Mouse (Mus musculus): ENCODE measurements around the gene Cyp26b1.
"Not testable (repeated sequence)": the region's sequence is repeated elsewhere in the genome, so short reads cannot be mapped to it uniquely, and the experiment has no call there.

Cyp26b1 gene

GRCm38 (mm10) chr6:84593693-84594092, at the start of gene Cyp26b1:
Gene Cyp26b1 (minus strand): TSS chr6:84593908.
- DNase-seq (ENCODE audit: low spot score in 2 of 2), result no peak

DNA sequence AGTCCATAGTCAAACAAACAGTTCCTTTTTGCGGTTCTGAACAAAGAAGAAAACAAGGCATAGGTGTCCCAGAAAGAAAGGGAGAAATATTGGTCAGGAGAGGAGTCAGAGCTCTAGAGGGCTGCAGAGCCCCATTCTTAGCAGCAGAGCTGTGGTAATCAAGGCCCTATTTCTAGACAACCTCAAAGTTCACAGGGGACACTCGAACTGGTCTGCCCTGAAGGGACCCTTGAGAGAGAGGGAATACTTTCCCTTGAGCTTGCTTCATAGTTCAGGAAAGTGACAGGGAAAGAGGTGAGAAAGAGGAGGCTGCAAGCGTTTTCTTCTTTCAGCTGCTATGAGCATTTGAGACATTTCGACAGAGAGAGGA, 47.3 kb upstream of the Cyp26b1 start:
- DNase-seq (ENCODE audit: low spot score in 2 of 2), result no peak

DNA sequence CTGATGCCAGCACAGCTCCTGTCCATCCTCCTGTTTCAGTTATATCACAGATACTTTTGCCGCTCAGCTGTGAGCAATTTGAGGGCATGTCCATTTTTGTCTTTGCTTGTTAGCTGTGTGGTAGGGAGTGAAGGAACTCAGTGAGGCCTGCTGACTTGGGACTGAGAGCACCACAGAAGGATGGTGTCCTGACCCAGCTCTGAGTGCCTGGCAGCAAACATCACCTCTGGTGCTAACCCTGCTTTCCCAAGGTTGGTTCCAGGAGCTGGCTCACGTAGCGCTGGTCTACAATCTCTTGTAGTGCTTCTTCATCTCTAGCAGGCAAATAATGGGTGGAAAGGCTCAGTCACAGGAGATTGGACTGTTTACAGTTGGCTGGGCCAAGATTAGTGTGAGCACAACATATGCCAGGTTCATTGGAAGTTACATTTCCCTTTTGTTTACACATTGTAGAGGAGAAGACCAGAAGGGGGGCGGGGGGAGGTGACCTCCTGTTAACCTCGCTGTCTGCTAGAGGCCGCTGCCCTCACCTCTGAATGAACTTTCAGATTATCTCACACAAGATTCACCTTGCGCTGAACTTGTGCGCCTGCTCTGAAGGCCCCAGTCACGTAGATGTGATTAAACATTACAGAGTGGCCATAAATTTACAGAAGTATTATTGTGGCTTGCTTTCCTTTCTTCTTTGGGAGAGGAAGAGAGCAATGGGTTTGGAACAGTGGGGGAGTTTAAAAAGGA, 46.8 kb upstream of the Cyp26b1 start:
- DNase-seq (ENCODE audit: low spot score in 2 of 2), result no peak

GRCm38 (mm10) chr6:84638206-84638605, 44.5 kb upstream of the Cyp26b1 start:
- DNase-seq (ENCODE audit: low spot score in 2 of 2), result no peak

GRCm38 (mm10) chr6:84631588-84631987, 37.9 kb upstream of the Cyp26b1 start:
- no peak for DNase-seq (ENCODE audit: low spot score in 2 of 2)

GRCm38 (mm10) chr6:84630276-84630675, 36.6 kb upstream of the Cyp26b1 start:
- no peak for DNase-seq (ENCODE audit: low spot score in 2 of 2)

DNA sequence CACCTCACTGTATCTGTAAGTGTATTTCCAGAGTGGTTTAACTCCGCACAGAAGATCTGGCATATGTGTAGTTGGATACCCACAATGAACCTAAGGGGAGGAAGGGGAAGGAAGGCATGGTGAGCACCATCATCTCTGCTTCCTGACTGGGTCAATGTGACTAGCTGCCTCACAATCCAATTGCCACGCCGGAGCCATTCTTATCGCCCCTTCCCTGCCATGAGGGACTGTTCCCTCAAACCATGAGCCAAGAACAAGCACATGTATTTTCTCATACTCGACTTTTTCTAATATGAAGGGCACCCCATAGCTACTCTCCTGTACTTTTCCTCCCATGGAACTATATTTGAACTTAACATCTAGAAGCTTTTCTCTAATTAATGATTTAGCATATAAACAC, 35.1 kb upstream of the Cyp26b1 start:
- DNase-seq (ENCODE audit: low spot score in 2 of 2), result no peak

GRCm38 (mm10) chr6:84626398-84626797, 32.7 kb upstream of the Cyp26b1 start:
- no peak for DNase-seq (ENCODE audit: low spot score in 2 of 2)

- DNase-seq (ENCODE audit: low spot score in 2 of 2), result no peak
These were observed 25.5 kb upstream of the Cyp26b1 start for GRCm38 (mm10) chr6:84619166-84619565.

DNA sequence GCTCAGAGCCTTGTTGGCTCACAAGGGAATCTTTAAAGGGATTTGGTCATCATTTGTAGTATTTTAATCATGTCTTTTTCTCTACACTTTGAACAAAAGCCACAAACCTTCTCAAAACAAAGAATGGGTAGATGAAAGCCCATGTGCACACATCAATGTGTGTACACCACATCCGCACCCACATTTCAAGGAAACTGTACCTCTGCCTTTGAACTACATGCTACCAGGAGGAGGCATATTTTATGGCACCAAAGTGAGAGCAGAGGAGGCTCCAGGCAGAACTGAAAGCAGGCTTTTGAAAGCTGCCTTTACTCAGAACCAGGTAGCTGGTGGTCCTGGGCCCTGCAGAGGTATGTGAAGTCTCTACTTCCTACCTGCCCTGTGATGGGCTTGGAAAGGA, 23.3 kb upstream of the Cyp26b1 start:
- DNase-seq (ENCODE audit: low spot score in 2 of 2), result peak; percentile 7 to 12

- DNase-seq (ENCODE audit: low spot score in 2 of 2), result no peak
These were observed 22.9 kb upstream of the Cyp26b1 start for GRCm38 (mm10) chr6:84616586-84616985.

GRCm38 (mm10) chr6:84613561-84613960, 19.9 kb upstream of the Cyp26b1 start:
- no peak for DNase-seq (ENCODE audit: low spot score in 2 of 2)

DNA sequence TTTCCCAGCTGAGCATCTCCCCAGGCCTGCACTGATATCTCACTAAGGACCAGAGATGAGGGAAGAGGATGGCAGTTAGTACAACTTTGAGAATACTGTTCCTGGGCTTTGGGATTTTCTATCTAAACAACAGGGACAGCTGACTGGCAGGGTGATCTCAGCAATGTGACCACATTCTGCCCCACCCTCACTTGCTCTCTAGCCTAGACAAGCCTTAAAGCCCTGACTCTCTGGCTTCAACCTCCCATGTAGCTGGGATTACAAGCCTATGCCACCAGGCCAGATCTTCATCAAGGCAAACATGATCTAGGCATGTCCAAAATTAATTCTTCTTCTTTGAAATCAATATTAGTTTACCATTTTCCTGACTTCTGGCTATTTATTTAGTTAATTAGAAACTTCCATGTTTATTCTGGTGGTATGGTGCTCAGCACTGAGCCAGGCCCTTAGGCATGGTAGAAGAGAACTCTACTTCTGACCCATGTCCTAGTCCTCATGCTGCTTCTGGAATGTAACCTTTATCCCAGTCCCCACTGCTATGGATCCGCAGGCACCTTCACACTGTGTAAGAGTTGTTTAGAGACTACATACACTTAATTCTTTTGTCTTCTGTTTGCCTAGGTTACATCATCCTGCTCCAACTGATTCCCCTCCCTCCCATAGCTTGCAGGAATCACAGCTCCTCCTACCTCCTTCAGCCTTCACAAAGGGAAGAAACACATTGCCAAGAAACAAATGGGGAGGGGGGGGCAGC, 7.6 kb upstream of the Cyp26b1 start:
- no peak for DNase-seq (ENCODE audit: low spot score in 2 of 2)

DNA sequence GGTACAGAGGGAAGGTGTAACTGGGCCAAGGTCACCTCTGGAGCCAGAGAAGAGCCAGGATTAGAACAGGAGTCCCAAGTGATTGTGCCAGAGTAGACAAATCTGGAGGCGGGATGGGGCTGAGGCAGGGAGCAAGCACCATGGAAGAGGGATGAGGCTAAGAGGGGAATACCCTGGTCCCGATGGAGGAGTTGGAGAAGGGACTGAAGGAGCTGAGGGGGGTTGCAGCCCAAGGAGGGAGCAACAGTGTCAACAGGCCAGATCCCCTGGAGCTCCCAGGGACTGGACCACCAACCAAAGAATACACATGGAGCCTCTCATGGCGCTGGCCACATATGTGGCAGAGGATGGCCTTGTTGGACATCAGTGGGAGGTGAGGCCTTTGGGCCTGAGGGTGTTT, 5.6 kb upstream of the Cyp26b1 start:
- not testable (repeated sequence) for DNase-seq (ENCODE audit: low spot score in 2 of 2)

DNA sequence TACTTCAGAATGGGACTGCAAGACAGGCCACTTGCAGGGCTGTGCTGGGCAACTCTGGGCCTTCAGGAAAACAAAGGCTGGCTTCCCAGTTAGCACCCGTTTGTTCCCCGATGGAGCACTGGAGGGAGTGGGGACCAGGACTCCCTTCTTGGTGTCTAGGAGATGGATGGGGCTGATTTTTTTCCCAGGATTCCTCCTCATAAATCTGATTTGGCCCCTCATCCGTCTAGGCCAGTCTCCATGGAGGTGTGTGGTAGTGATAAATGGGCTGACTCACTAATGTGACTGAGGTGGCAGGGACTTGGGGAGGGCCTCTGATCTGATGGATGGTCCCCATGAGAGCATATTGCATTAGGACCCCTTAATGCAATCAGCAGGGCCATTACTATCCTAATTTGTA, 5.0 kb upstream of the Cyp26b1 start:
- DNase-seq (ENCODE audit: low spot score in 2 of 2), result no peak

GRCm38 (mm10) chr6:84594626-84595025, 918 bp upstream of the Cyp26b1 start:
- DNase-seq (ENCODE audit: low spot score in 2 of 2), result no peak

GRCm38 (mm10) chr6:84590961-84591745, 2.6 kb downstream of the Cyp26b1 start:
- DNase-seq (ENCODE audit: low spot score in 2 of 2), result no peak

DNA sequence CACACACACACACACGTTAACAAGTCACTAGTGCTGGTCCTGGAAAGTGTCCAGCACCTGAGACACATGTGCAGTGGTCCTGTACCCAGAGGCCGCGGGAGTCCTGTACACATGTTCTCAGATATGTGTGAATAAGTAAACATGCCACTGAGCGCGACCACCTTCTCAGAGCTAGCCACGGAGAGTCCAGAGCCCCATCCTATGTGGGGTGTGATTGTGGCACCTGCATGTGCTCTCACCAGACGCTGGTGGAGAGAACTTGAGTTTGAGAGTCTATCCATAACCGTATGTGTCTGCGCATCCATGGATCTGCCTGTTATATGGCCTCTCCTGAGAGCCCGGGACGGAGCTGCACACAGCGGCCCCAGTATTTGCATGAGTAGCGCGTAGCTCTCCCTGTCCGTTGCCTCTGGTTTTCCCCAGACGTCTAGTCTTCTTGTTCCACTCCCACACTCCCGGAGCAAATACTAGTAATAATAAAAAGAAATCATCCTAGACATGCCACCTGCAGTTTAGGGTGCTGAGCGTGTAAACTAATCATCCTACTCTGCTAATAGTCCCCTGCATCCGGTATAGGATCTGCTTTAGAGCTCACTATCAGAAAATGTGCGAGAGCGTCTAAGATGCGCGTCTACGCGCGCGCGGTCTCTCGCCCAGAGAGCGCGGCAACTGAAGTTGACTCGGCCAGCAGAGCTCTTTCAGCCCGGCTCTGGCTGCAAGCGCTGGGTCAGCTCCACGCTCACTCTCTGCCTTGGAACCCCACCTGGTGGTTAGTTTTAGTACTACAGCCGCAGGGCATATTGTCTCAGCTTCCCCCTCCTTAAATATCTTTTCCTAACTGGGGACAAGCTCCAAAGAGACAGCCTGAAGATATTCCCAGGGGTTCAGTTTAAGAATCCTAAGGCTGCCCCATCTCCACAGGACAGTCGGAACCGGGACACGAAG, 3.7 kb downstream of the Cyp26b1 start:
- DNase-seq (ENCODE audit: low spot score in 2 of 2), result peak; percentile 38 to 43

GRCm38 (mm10) chr6:84588895-84589652, 4.6 kb downstream of the Cyp26b1 start:
- DNase-seq (ENCODE audit: low spot score in 2 of 2), result no peak

DNA sequence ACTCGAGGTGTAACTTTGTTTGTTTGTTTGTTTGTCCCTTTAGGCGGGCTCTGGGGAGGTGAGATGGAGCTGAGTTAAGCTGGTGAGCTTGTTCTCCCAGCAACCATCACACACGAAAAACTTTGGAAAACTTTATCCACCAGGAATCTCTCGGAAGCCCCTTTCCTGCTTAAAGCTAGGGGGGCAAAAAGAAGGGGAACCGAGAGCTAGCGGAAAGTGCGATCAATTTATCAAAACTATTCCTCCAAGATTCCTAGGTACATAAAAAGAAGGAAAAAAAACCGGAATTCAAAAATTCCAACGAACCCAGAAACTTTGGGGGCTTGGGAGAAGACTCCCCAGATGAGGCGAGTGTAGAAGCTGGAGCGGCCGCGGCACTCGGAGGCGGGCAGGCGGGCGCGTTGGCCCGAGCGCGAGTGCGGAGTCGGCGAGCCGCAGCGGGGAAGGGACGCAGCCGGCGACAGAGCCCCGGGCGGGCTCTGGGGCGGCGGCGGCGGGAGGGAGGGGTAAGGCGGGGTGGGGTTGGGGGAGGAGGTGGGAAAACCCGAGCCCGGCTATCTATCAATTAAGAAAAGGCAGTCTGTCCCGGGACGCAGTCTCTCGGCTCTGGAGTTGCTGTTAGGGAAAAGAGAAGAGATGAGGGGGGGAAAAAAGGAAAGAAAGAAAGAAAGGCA, 5.3 kb downstream of the Cyp26b1 start:
- no peak for DNase-seq (ENCODE audit: low spot score in 2 of 2)

Data from spleen, postnatal 36 days (tissue).